Mouse (Mus musculus) left cerebral cortex, postnatal 14 days (tissue): Measurements from ENCODE around the gene Idua. TPM values are rescaled to one million over a fixed set of nuclear protein-coding genes. Genes with fewer than 3 reads are reported as not detected.
A peak's percentile ranks its signal among the peaks of the same experiment; 100 is the strongest.
"Not testable (repeated sequence)": the region's sequence is repeated elsewhere in the genome, so short reads cannot be mapped to it uniquely, and the experiment has no call there.

ENCODE experiments used
- DNase-seq, 2 experiments: peaks; one replicate each; pipeline ENCODE4 v3.0.0; 2021 to 2022; ENCODE audit warnings: low spot score in 2 of 2, mixed read lengths in 1 of 2
- intact Hi-C: fragments of 180-260 bp; cut with DNase I; formaldehyde crosslinking; loops from one replicate; pipeline ENCODE4 v1.15.1; 2025
- long read RNA-seq, 2 experiments: library from polyadenylated mRNA; stranded (forward); transcript quantifications; one replicate each; pipeline ENCODE4 v2.0.0; 2021
- total RNA-seq, 2 experiments: library from RNA; stranded (reverse); gene quantifications; 2 replicates each; pipeline ENCODE4 v1.2.3; 2021

The Idua gene
- total RNA-seq, result 1 to 10 TPM; 9.6 TPM
- long read RNA-seq, experiment 1, partial matches to known transcripts, result 3 of 9 reads
- long read RNA-seq, experiment 1, other reads (novel, unspliced or antisense), result 6 of 9 reads
- long read RNA-seq, experiment 2, transcript Idua-202 (14 exons, 3,373 nt), result major isoform, 6 of 11 reads
- long read RNA-seq, experiment 2, partial matches to known transcripts, result 0 of 11 reads
- long read RNA-seq, experiment 2, other reads (novel, unspliced or antisense), result 5 of 11 reads

DNA sequence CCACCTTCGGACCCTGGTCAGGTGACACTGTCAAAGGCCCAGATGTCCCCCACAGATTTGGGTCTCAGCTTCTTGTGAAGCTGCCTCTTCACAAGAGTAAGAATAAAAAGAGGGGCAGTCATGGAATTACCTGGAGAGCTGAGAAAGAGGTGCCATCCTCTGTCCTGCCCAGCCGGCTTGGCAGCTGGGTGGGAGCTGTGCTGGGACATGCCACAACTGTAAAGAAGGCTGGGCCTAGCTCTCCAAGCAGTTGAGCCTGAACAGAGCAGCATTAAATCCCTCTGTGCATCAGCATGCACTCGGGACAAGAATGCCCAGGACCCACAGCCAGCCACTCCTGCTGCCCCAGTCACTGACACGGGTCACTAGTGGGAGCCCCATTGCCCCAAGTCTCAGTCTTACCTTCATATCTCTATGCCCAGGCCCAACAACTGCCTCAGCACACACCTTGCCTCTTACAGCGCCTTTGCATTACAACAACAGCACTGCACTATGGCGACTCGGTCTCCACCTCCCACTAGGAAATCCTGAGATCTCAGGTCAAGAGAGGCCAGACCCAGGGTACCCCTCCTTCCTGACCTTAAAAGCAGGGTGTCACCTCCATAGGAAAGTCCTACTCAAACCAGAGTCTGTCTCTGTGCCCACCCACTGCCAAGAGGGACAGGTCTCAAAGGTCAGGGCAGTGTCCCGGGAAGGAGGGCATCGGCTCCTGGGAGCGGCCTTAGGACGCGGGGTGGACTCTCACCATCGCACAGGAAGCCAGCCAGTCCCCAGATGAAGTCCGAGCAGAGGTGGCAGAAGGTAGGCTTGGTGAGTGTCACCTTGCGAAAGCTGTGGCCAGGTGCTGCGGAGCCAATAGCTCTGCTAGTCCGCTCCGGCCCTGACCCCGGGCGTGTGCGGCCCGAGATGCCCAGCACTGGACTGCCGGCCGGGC is at the start of gene Idua:
Gene Idua, plus strand, starts transcription at position 634 of the 934 bp plus-strand sequence.
- intact Hi-C loops, result loop anchor here (10.0 kb wide), 2 partner anchors 235 to 1445 kb away; partner anchors contain the start of gene Gtpbp6

DNA sequence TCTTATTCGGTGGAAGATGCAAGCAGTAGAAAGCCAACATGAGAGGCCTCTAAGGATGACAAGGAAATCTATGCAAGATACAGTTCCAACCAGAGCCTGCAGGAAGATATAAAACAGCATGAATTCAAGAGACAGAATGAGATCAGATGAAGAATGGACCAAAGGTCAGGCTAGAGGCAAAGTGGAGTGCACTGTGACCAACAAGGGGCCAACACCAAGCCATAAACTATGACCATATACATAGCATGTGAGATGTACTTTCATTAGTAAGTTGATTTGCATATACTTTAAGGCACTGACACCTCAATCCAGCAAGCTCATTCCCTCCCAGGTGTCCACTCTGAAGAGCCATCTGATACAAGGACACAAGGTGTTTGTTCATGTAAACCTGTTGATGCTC is 49.7 kb upstream of the Idua start:
- intact Hi-C loops, result no loop called here
- no peak for DNase-seq

More for the DNA sequence above, at the start of gene Idua:
- no peak for DNase-seq

DNA sequence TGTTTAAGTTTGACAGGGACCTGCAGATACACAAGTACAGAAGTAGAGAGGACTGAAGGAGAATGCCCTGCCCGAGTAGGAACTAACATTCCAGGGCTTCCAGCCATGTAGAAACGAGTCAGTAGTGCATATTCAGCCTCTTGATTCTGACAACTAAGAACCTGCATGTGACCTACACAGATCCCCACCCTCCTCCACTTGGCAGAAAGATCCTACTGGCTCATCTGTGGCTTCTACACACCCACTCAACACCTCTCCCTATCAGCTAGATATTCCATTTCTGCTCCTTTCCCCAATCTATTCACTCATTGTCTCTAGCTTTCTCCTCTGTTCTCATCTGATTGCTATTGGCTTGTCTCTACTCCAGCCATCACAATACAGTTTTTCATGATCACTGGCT is 38.3 kb upstream of the Idua start:
- intact Hi-C loops, result no loop called here
- DNase-seq, result no peak

DNA sequence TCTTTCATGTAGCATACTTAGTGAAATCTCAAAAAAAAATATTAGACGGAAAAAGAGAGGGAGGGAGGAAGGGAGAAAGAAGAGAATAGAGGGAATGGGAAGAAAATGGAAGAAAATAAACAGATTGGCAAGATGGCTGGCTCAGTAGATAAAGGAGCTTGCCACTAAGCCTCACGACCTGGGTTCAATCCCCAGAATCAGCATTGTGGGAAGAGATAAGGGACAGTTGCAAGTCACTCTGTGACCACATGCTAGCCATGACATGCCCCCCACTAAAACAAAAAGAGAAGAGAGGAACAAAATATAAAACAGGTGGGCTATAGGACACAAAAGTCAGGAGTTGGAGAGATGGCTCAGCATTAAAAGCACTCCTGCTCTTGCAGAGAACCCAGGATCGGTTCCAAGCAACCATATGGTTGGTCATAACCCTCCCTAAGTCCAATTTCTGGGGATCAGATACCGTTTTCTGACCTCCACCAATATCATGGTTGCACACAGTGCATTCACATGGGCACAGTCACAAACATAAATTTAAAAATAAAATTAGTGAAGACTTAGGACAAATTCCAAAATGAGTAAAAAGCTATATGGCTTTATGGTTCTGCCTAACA is 34.0 kb upstream of the Idua start:
- no peak for DNase-seq
- intact Hi-C loops, result no loop called here

DNA sequence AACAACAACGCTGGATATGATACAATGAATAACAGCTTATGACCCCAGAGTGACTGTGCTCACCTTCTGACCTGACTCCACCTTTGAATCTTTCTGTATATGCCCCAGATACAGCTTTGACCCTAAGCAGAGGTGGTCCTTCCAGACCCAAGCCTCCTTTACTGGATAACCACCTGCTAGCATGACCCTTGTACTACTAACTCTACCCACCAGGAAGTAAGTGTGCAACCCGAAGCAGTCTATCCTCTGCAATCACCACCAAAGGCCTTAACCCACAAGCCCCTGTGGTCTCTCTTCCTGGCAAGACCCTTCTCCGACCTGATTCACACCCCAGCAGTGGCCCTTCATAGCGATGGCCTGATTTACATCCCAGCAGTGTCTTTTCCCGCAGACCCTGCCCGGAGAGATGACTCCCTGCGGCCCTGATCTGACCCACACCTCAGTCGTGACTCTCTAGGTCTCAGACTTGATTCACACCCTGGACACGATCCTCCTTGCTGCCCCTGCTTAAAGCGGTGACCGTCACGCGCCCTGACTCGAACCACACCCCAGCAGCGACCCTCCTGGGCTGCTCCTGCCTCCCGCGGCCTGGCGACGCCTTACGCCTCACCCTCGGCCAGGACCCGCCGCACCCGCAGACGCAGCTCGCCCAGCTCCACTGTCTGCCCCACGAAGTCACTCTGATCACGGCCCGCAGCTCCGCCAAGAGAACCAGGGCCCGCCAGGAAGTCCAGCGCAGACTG is 31.1 kb upstream of the Idua start:
- DNase-seq, result no peak
- intact Hi-C loops, result no loop called here

DNA sequence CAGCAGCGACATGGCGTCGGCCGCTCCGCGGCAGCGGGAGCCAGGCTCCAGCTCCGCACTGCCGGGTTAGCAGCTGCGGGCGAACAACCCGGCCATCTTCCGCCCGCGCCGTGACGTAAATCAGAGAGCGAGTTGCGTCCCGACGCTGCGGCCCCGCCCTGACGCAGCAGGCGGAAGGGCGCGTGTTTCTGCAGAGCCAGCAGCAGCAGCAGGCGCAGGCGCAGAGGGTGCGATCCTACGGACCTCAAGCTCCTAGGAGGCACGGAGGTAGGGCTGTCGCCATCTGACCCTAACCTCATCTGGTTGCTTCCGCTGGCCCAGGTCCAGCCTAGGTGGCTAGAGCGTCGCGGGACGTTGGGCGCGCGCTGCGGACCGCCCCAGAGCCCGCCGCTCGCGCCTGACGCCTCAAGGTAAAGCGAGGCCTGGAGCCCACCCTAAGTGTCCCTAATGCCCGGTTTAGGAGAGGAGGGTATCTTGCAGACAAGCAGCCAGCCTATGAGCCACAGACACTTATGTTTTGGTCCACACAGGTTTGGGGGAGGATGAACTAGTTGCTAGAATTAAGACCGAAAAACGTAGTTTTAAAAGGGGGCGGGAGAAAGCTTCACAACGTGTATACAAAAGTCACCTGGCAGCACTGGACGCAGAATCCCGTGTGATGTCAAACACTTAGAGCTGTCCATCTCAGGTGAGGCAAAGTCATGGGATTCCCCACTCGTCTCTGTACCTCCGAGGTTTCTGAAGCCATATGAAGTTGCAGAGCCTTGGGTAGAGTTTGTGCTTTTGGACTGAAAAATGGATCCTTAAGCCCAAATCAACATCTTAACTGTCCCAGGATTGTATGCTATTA is 30.3 kb upstream of the Idua start, which contains the start of the genes Gak and Tmem175:
Gene Gak, minus strand, starts transcription at position 122 of the 850 bp plus-strand sequence.
Gene Tmem175, plus strand, starts transcription at position 137 of the 850 bp plus-strand sequence.
- peak; percentile 93 for DNase-seq
- intact Hi-C loops, result no loop called here

DNA sequence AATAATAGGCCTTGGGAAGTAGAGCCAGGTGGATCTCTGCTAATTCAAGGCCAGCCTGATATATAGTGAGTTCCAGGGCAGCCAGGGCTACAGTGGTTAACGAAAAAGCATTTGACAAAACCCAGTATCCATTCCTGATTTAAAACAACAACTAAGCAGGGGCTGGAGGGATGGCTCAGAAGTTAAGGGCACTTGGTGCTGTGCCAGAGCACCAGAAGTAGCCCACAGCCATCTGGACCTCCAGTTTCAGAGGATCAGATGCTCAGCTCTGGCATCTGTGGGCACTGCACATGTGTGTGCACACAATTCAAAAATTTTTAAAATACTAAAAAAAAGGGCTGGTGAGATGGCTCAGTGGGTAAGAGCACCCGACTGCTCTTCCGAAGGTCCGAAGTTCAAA is 26.5 kb upstream of the Idua start:
- DNase-seq, result no peak
- intact Hi-C loops, result no loop called here

DNA sequence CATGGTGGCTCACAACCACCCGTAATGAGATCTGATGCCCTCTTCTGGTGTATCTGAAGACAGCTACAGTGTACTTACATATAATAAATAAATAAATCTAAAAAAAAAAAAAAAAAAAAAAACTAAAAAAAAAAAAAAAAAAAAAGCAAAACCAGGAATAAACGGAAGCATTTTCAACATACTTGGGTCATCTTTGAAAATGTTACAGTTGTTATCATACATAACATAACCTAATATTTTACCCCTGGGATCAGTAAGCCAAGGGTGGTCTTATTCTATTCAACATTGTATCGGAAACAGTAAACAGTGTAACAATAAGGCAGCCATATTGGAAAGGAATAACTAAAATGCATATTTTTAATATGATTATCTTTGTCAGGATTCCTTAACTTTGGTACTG is 26.0 kb upstream of the Idua start:
- intact Hi-C loops, DNase-seq: not testable (repeated sequence)

DNA sequence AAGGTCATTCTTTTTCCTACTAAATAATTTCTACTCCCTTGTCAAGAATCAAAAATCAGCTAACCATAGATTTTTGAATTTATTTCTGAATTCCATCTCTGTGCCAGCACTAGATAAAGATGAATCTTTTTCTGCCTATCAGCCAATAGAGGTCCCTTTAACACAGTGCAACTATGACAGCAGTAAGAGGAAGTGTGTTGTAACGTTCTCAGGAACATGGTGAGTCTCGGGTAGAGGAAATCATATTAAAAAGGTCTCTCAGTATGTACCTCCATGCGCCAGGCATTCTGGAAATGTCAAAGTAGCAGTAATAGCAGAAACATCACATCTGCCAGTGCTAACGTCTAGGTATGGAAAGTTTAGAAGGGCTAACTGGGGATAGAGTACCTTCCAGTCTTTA is 24.0 kb upstream of the Idua start:
- intact Hi-C loops, result no loop called here
- DNase-seq, result no peak

DNA sequence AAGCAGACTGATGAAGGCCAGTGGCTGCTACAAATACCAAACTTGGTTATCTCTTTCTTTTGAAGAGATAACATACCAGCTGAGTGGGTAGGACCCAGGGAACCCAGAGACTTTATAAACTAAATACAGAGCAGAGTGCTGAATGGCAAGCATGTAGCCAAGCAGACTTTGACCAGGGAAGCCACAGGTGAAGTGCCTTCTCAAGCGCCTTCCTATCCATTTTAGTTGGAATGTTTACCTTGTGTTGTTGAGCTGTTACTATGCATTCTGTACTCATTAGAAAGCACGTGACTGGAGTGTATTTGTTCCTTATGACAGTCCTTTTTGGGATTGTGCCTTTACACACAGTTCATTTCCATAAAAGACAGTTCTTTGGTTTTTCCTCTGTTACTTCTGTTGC is 16.5 kb upstream of the Idua start:
- intact Hi-C loops, result no loop called here
- DNase-seq, result no peak

DNA sequence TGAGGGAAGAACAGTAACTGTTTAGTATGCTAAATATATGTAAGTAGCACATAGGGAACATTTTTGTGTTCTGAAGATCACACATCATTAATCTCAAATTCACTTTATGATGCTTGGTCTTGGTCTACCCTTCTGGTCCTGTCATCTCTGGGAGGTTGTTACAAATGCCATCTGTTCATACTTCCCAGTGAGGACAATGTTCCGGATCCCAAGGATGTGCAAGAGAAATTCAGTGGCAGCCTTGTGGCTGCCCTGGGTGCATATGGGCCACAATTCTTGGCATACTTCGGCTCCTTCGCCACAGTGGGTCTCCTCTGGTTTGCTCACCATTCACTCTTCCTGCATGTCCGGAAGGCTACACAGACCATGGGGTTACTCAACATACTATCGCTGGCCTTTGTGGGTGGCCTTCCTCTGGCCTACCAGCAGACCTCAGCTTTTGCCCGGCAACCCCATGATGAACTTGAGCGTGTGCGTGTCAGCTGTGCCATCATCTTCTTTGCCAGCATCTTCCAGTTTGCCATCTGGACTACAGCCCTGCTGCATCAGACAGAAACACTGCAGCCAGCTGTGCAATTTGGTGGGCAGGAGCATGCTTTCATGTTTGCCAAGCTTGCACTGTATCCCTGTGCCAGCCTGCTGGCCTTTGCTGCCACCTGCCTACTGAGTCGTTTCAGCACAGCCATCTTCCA is 14.3 kb upstream of the Idua start:
- DNase-seq, result peak in 1 of 2 experiments; percentile 62
- intact Hi-C loops, result no loop called here

DNA sequence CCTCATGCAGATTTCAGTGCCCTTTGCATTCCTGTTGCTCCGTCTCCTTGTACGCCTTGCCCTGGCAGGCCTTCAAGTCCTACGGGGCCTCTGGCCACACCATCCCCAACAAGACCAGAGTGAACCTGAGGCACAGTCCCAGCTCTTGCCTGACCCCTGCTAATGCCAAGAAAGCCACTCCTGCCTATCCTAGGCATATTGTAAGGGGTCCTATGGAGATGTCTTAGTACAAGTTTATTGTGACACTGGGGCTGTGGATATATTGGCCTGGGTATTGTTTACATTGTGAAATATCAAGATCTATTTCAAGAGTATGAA is 13.8 kb upstream of the Idua start:
- no peak for DNase-seq

DNA sequence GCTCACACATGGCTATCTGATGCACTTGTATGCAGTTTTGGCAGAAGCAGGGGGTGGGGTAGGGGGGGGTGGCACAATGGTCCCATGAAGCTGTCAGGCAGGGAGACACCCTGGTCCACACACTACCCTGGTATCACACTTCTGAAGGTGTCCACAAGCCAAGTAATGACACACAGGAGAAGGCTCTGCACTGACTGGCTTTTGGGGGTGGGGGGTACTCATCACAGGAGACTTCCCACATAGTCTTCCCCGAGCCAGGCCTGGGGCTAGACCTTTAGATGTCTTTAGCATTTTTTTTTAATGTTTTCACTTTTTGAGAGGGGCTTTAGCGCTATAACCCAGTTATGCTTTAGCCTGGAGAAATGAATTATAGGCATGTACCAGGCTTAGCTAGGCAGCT is 12.8 kb upstream of the Idua start:
- no peak for DNase-seq
- intact Hi-C loops, result no loop called here

More for the DNA sequence above, 13.8 kb upstream of the Idua start:
- intact Hi-C loops, result no loop called here

DNA sequence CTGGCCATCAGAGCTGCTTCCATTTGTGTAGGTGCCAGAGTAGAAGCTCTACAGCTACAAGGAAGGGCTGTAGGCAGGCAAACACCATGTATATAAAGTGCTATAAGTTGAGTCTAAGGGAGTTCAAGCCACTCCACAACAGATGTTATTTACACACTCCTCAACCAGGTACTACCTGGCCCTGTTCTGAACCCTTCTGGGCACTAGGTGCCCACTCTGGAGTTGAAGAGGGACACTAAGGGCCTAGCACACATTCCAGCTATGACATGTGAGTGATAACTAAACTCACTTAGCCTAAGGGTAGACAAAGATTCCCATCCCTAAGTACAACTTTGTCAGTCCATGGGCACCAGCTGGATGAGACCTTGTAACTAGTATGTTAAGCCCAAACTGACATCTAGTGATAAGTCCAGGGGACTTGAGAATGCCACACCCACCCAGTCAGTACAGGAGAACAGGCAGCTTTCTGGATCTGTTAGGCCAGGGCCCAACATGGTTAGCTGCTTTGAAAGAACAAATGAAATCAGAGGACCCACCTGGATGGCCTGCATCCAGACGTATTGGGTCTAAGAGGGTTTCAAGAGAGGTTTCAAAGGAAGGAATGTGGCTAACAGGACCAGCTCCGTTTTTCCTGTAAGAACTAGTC is 12.2 kb upstream of the Idua start:
- intact Hi-C loops, result no loop called here
- DNase-seq, result no peak

DNA sequence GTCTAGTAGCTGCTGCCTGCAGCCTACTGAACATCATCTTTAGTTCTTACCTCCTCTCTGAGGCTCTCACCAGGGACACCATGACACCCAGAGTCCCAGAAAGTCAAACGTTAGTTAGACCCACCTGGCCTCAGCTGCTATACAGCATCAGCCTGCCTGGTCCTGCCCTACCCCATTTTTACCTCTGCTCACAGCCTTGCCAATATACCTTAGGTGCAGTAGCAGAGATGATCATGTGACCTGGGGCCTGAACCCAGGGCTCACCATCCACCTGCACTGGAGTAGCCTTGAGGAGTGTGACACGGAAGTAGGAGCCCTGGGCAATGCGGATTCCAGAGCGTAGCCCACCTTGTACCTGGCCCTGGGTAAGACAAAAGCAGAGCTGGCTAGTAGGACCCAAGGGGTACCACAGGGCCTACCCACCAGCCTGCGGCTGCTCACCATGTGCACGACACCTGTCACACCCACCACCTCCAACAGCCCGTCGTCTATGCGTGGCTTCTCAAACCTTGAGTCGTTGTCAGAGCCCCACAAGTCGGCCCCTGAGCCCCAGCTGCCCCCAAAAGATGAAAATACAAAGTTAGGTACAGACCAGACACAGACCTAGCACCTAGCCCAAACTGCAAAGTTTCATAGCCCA is 11.1 kb upstream of the Idua start:
- intact Hi-C loops, result no loop called here
- no peak for DNase-seq

DNA sequence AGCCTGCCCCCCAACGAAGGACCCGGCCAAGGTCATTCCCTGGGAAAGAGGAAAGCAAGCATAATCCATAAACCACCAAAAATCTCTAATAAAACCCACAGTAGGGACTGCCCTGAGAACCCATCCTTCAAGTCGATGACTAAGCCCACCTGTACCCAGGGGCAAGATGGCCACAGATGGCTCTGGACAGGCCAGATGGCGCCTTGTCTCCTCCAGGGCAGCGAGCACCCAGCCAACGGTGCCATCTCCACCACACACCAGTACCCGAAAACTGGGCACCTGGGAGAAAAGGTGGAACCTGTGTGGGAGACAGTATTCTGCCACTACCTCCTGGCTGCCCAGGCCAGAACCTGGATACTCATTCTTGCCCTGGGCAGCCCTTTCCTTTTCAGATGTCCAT is 9.8 kb upstream of the Idua start:
- DNase-seq, result no peak
- intact Hi-C loops, result loop anchor here (10.0 kb wide), 1 partner anchor 226 kb away; no protein-coding TSS in a partner anchor

DNA sequence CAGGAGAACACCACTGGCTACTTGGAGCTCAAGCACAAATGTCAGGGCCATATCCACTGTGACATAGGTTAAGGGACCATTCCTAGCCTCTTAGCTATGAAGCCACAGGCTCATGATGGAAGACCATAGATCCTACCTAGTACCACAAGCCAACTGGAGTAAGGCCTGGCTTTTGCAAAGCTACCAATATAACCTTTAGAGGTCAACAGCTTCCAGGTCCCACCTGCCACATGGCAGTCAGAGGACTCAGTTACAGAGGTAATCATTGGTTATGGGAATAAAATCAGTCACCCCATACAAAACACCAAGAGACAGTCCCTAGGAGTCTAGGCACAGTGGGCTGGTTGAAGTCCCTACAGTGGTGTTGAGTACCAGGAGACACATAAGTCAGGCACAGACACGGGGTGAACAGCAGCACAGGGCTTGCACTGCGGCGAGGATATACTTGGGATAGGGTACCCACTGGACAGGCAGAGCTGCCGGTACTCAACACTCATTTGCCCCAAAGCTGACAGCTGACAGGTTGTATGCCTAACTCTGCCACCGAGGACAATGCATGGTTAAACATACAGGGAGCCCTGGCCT is 8.9 kb upstream of the Idua start:
- DNase-seq, result no peak
- intact Hi-C loops, result loop anchor here (10.0 kb wide), 1 partner anchor 226 kb away; no protein-coding TSS in a partner anchor
